Mouse (Mus musculus) small intestine, adult 2 months (tissue): Measurements from ENCODE around the gene Polr2e.

ENCODE experiments used
- CTCF ChIP-seq: fragments of 200-500 bp; IDR thresholded peaks from 2 replicates; pipeline ENCODE4 v1.5.1; 2012; ENCODE audit warnings: low read depth, mild to moderate bottlenecking, control low read depth, inconsistent platforms, low read length, moderate library complexity, mixed read lengths; ENCODE audit not compliant: insufficient replicate concordance, insufficient read length; ENCODE audit errors: extremely low read depth
- POLR2A ChIP-seq: fragments of 200-500 bp; IDR thresholded peaks from 2 replicates; pipeline ENCODE4 v1.6.1; 2012; ENCODE audit warnings: low read depth, mild to moderate bottlenecking, control low read depth, inconsistent platforms, low read length, moderate library complexity

DNA sequence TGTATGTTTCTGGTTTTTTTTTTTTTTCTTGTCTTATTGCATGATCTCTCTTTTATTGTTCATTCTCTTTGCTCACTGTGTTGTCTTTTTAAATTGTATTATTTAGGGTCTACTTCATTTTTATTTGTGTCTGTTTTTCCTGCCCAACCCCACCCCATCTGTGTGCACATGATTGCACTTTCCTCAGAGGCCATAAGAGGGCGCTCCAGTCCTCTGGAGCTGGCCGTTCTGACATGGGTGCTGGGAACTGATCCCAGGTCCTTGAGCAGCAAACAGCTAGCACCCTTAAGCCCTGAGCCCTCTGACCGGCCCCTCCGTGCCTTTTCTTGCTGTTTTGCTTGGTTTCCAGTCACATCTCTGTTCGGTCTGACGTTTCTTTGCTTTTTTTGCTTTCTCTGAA is 48.0 kb downstream of the Polr2e start:
- 0 out of 2 replicates have a peak, but pooled peaks have one; percentile 30 for TF ChIP-seq CTCF
- TF ChIP-seq POLR2A: no peak
